Mouse (Mus musculus): ENCODE measurements around the gene Bco1. TPM values are rescaled to one million over a fixed set of nuclear protein-coding genes. Genes with fewer than 3 reads are reported as not detected.

Gene Bco1
- polyA plus RNA-seq, 1 experiment from 2014 or later = not detected

- H3K27me3 ChIP-seq (ENCODE audit: control insufficient read depth, insufficient read depth, low read length) = no peaks in the 10 kb centered on the region
- H3K36me3 ChIP-seq (ENCODE audit: control insufficient read depth, insufficient read depth, low read length) = no peaks in the 10 kb centered on the region
- H3K4me2 ChIP-seq (ENCODE audit: low read length) = no peak overlapping the region
- WGBS = 25% methylated on average over 9 of the region's 9 CpGs
- no peaks in the 10 kb centered on the region for H3K4me1 ChIP-seq (ENCODE audit: control insufficient read depth, insufficient read depth, low read length)
- no peaks in the 10 kb centered on the region for H3K9me3 ChIP-seq (ENCODE audit: control insufficient read depth, low read length)
- H3K9ac ChIP-seq (replicated peaks; ENCODE audit: low read length) = no peak overlapping the region
- H3K4me3 ChIP-seq (replicated peaks; ENCODE audit: low read depth, low read length) = no peak overlapping the region
- no peak for ATAC-seq (ENCODE audit: low FRiP score, low TSS enrichment)
- peak; percentile 81 for DNase-seq
- no peak overlapping the region for H3K27ac ChIP-seq (replicated peaks; ENCODE audit: low read depth, low read length)
Measured at GRCm38 (mm10) chr8:117107533-117107932, 11.9 kb downstream of the Bco1 start.

- Histone ChIP-seq H3K36me3 (ENCODE audit: control insufficient read depth, insufficient read depth, low read length) (no peaks in the 10 kb centered on the region), H3K9ac (replicated peaks; ENCODE audit: low read length) (no peak overlapping the region), H3K4me3 (replicated peaks; ENCODE audit: low read depth, low read length) (no peak overlapping the region), H3K27ac (replicated peaks; ENCODE audit: low read depth, low read length) (no peak overlapping the region), H3K4me1 (ENCODE audit: control insufficient read depth, insufficient read depth, low read length) (no peaks in the 10 kb centered on the region), H3K9me3 (ENCODE audit: control insufficient read depth, low read length) (no peaks in the 10 kb centered on the region), H3K4me2 (ENCODE audit: low read length) (no peak overlapping the region), H3K27me3 (ENCODE audit: control insufficient read depth, insufficient read depth, low read length) (no peaks in the 10 kb centered on the region)
- DNase-seq = no peak
- ATAC-seq (ENCODE audit: low FRiP score, low TSS enrichment) = no peak
- WGBS = 89% methylated on average over 19 of the region's 19 CpGs
Measured at GRCm38 (mm10) chr8:117109018-117109711, 13.5 kb downstream of the Bco1 start.

- H3K27me3 ChIP-seq (ENCODE audit: control insufficient read depth, insufficient read depth, low read length) = no peaks in the 10 kb centered on the region
- no peak overlapping the region for H3K27ac ChIP-seq (replicated peaks; ENCODE audit: low read depth, low read length)
- H3K36me3 ChIP-seq (ENCODE audit: control insufficient read depth, insufficient read depth, low read length) = no peaks in the 10 kb centered on the region
- peak; percentile 47 for DNase-seq
- no peak overlapping the region for H3K4me3 ChIP-seq (replicated peaks; ENCODE audit: low read depth, low read length)
- no peaks in the 10 kb centered on the region for H3K4me1 ChIP-seq (ENCODE audit: control insufficient read depth, insufficient read depth, low read length)
- H3K4me2 ChIP-seq (ENCODE audit: low read length) = no peak overlapping the region
- ATAC-seq (ENCODE audit: low FRiP score, low TSS enrichment) = no peak
- H3K9me3 ChIP-seq (ENCODE audit: control insufficient read depth, low read length) = no peaks in the 10 kb centered on the region
- 55% methylated on average over 16 of the region's 16 CpGs for whole genome bisulfite sequencing
- H3K9ac ChIP-seq (replicated peaks; ENCODE audit: low read length) = no peak overlapping the region
Measured at GRCm38 (mm10) chr8:117109801-117110390, 14.2 kb downstream of the Bco1 start.

- Histone ChIP-seq H3K4me1 (ENCODE audit: control insufficient read depth, insufficient read depth, low read length) (no peaks in the 10 kb centered on the region), H3K36me3 (ENCODE audit: control insufficient read depth, insufficient read depth, low read length) (no peaks in the 10 kb centered on the region), H3K27ac (replicated peaks; ENCODE audit: low read depth, low read length) (no peak overlapping the region), H3K9ac (replicated peaks; ENCODE audit: low read length) (no peak overlapping the region), H3K27me3 (ENCODE audit: control insufficient read depth, insufficient read depth, low read length) (no peaks in the 10 kb centered on the region), H3K9me3 (ENCODE audit: control insufficient read depth, low read length) (no peaks in the 10 kb centered on the region), H3K4me3 (replicated peaks; ENCODE audit: low read depth, low read length) (no peak overlapping the region), H3K4me2 (ENCODE audit: low read length) (no peak overlapping the region)
- 97% methylated on average over 3 of the region's 3 CpGs for WGBS
- no peak for ATAC-seq (ENCODE audit: low FRiP score, low TSS enrichment)
- DNase-seq = no peak
Measured at GRCm38 (mm10) chr8:117111641-117112040, 16.0 kb downstream of the Bco1 start.

- WGBS = 80% methylated on average over 8 of the region's 8 CpGs
- Histone ChIP-seq H3K9me3 (ENCODE audit: control insufficient read depth, low read length) (no peaks in the 10 kb centered on the region), H3K4me3 (replicated peaks; ENCODE audit: low read depth, low read length) (no peak overlapping the region), H3K27ac (replicated peaks; ENCODE audit: low read depth, low read length) (no peak overlapping the region), H3K4me1 (ENCODE audit: control insufficient read depth, insufficient read depth, low read length) (no peaks in the 10 kb centered on the region), H3K27me3 (ENCODE audit: control insufficient read depth, insufficient read depth, low read length) (no peaks in the 10 kb centered on the region), H3K9ac (replicated peaks; ENCODE audit: low read length) (no peak overlapping the region), H3K4me2 (ENCODE audit: low read length) (no peak overlapping the region), H3K36me3 (ENCODE audit: control insufficient read depth, insufficient read depth, low read length) (no peaks in the 10 kb centered on the region)
- ATAC-seq (ENCODE audit: low FRiP score, low TSS enrichment) = no peak
- no peak for DNase-seq
Measured at GRCm38 (mm10) chr8:117112261-117112660, 16.6 kb downstream of the Bco1 start.

GRCm38 (mm10) chr8:117115094-117115493 is 19.4 kb downstream of the Bco1 start:
- DNase-seq = peak; percentile 37
- Histone ChIP-seq H3K4me2 (ENCODE audit: low read length) (no peak overlapping the region), H3K27me3 (ENCODE audit: control insufficient read depth, insufficient read depth, low read length) (no peaks in the 10 kb centered on the region), H3K9ac (replicated peaks; ENCODE audit: low read length) (no peak overlapping the region), H3K4me1 (ENCODE audit: control insufficient read depth, insufficient read depth, low read length) (no peaks in the 10 kb centered on the region), H3K4me3 (replicated peaks; ENCODE audit: low read depth, low read length) (no peak overlapping the region), H3K27ac (replicated peaks; ENCODE audit: low read depth, low read length) (no peak overlapping the region), H3K9me3 (ENCODE audit: control insufficient read depth, low read length) (no peaks in the 10 kb centered on the region), H3K36me3 (ENCODE audit: control insufficient read depth, insufficient read depth, low read length) (no peaks in the 10 kb centered on the region)
- 54% methylated on average over 6 of the region's 6 CpGs for WGBS
- ATAC-seq (ENCODE audit: low FRiP score, low TSS enrichment) = no peak

GRCm38 (mm10) chr8:117115676-117116446 is 20.2 kb downstream of the Bco1 start:
- Histone ChIP-seq H3K4me1 (ENCODE audit: control insufficient read depth, insufficient read depth, low read length) (no peaks in the 10 kb centered on the region), H3K4me3 (replicated peaks; ENCODE audit: low read depth, low read length) (peak overlapping the region; percentile 10; the same call in 1 of the 2 replicates), H3K36me3 (ENCODE audit: control insufficient read depth, insufficient read depth, low read length) (no peaks in the 10 kb centered on the region), H3K9me3 (ENCODE audit: control insufficient read depth, low read length) (no peaks in the 10 kb centered on the region), H3K4me2 (ENCODE audit: low read length) (peak overlapping the region; percentile 35), H3K9ac (replicated peaks; ENCODE audit: low read length) (no peak overlapping the region), H3K27ac (replicated peaks; ENCODE audit: low read depth, low read length) (no peak overlapping the region), H3K27me3 (ENCODE audit: control insufficient read depth, insufficient read depth, low read length) (no peaks in the 10 kb centered on the region)
- no peak for ATAC-seq (ENCODE audit: low FRiP score, low TSS enrichment)
- DNase-seq = peak; percentile 29
- WGBS = 14% methylated on average over 13 of the region's 13 CpGs

GRCm38 (mm10) chr8:117116534-117116933 is 20.9 kb downstream of the Bco1 start:
- DNase-seq (no peak), ATAC-seq (ENCODE audit: low FRiP score, low TSS enrichment) (no peak)
- Histone ChIP-seq H3K9me3 (ENCODE audit: control insufficient read depth, low read length) (no peaks in the 10 kb centered on the region), H3K4me1 (ENCODE audit: control insufficient read depth, insufficient read depth, low read length) (no peaks in the 10 kb centered on the region), H3K27me3 (ENCODE audit: control insufficient read depth, insufficient read depth, low read length) (no peaks in the 10 kb centered on the region), H3K9ac (replicated peaks; ENCODE audit: low read length) (no peak overlapping the region), H3K36me3 (ENCODE audit: control insufficient read depth, insufficient read depth, low read length) (no peaks in the 10 kb centered on the region), H3K4me2 (ENCODE audit: low read length) (no peak overlapping the region), H3K4me3 (replicated peaks; ENCODE audit: low read depth, low read length) (no peak overlapping the region), H3K27ac (replicated peaks; ENCODE audit: low read depth, low read length) (no peak overlapping the region)
- 77% methylated on average over 7 of the region's 7 CpGs for WGBS

Measured in midbrain, embryonic 14.5 days (tissue).